Mouse (Mus musculus) brain, embryonic 18.5 days (tissue): ENCODE results near the gene Ssna1.
"Not testable (repeated sequence)": the region's sequence is repeated elsewhere in the genome, so short reads cannot be mapped to it uniquely, and the experiment has no call there.

ENCODE experiments used
- DNase-seq: peaks from one replicate; pipeline ENCODE4 v3.0.0-alpha.2; 2012; ENCODE audit warnings: low read depth, low spot score

Gene Ssna1

DNA sequence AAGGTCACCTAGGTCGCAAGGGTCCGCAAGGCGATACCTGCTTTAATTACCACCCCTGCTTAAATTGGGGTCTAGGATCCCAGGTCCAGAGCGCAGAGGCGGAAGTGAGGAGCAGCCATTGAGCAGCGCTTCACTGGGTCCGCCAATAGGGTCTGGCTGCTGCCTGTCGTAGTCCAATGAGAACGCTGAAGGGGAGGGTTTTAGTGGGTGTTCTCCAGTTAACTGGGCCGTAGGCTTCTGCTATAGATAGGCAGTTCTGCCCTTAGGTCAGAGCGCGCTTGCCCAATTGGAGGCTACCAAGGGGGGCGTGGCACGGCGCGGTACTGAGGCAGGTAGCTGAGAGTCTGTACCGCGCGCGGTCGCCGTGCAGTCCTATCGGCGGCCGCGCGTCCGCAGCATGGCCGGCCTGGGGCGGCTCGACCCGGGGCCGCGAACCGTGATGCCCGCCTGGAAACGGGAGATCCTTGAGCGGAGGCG is 9.9 kb downstream of the Ssna1 start, which contains the start of gene Tprn:
Gene Tprn (plus strand): TSS at position 328 of the 477 bp plus-strand sequence.
- peak; percentile 95 for DNase-seq

DNA sequence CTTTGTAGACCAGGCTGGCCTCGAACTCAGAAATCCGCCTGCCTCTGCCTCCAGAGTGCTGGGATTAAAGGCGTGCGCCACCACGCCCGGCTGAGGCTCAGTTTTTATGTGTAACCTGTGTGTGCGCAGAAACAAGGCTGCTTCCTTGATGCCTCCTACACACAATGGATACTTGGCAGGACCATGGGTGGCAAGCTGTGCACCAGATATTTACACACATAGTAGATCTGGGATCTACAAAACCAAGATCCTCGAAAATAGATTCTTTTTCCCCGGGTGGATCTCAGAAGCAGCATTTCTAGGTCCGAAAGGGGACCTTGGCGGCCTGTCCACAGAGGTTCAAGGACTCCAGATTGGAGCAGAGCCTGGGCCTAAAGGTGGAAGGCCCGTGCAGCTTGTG is 10.4 kb downstream of the Ssna1 start:
- DNase-seq: no peak

GRCm38 (mm10) chr2:25258887-25259286 is 13.4 kb downstream of the Ssna1 start:
- no peak for DNase-seq

- DNase-seq: not testable (repeated sequence)
These were observed 15.0 kb downstream of the Ssna1 start for GRCm38 (mm10) chr2:25257250-25257649.

DNA sequence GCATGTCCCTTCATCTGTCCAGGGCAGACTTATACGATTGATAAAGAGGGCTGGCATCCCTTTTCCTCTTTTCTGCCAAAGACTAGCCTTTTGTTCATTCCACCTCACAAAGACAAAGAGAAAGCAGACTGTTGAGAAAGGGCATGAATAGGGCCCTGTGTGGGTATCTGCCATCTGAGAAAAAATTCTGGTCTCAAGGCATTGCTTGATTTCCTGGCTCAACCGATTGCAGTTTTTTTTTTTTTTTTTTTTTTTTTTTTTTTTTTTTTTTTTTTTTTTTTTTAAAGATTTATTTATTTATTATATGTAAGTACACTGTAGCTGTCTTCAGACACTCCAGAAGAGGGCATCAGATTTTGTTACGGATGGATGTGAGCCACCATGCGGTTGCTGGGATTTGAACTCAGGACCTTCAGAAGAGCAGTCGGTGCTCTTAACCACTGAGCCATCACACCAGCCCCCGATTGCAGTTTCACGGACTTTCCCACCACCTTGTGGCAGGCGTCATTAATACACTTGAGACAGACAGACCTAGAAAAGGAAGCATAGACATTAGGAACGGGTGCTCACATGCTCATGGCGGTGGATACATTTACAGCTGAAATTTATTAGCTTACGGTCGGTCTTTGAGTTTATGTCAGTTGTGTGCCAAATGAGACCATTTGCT is 15.7 kb downstream of the Ssna1 start:
- not testable (repeated sequence) for DNase-seq

DNA sequence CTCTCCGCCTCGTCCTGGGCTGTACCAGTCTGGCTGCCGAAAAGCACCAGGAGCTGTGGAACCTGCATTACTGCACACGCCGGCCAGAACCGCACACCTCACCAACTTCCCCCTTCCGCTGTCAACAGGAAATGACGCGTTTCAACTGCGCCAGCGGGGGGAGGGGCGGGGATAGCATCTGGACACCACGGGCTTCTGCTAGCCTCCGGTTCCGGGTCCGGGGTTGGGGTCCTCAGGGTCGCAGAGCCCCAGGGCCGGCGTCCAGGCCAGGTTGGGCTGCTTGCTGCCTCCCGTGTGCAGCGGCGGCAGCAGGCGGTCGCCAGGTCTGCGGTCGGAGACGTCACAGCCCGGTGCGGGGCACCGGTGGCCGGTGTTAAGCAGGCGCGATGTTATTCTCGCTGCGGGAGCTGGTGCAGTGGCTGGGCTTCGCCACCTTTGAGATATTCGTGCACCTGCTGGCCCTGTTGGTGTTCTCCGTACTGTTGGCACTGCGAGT is 16.9 kb downstream of the Ssna1 start, which contains the start of gene Tmem203:
Gene Tmem203 (plus strand): TSS at position 156 of the 496 bp plus-strand sequence.
- DNase-seq: peak; percentile 83

DNA sequence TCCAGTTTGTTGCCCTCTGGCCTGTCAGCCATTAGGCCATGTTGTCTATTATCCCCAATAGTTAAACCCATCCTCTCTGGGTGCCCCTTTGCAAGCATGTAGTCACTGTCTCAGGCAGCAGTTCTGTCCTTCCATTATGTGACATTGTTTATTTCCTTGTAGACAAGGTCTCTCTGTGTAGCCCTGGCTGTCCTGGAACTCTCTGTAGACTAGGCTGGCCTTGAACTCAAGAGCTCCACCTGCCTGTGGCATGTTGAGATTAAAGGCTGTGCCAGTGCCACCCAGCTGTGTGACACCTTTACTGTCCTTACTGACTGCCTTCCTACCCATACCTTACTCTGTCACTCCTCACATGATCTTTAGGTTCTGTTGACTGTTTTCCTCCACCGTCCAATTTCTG is 19.9 kb downstream of the Ssna1 start:
- no peak for DNase-seq

DNA sequence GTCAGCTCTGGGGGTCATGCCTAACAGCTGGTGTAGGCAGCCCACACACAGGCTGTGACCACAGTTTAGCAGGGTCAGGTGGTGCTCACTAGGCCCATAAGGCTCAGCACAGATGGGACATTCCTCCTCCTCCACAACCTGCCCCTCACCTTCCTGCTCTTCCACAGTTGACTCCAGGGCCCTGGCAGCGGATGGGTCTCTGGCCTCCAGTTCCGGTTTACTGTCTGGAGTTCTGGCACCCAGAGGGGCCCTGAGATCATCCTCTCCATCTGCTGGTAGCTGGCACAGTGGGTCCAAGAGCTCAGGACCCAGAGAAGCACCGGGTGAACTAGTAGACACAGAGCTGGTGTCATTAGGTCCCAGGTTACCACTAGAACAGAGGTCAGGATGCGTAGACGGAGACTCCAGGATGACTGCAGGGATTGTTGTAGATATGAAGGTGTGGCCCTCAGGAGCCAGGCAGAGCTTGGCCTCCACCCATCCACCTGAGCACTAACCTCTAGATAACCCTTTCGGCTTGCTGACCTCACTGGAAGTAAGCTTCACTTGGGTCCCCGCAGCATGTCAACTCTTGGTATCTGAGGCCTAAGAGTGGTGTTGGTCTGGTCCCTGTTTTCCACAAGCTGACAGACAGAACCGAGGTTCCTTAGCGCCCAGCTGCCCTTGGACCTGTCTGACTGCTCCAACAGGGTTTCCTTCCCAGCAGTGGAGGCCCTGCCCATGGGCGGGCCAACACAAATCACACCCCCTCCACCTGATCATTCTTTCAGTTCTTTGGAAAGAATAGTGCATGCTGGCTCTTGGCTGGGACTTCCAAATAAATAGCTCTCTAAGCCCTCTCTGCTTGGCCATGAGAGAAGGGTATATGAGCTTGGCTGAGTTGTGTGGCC is 25.8 kb downstream of the Ssna1 start, which contains the start of gene AL732309.1:
Gene AL732309.1 (minus strand): TSS at position 681 of the 890 bp plus-strand sequence.
- no peak for DNase-seq

DNA sequence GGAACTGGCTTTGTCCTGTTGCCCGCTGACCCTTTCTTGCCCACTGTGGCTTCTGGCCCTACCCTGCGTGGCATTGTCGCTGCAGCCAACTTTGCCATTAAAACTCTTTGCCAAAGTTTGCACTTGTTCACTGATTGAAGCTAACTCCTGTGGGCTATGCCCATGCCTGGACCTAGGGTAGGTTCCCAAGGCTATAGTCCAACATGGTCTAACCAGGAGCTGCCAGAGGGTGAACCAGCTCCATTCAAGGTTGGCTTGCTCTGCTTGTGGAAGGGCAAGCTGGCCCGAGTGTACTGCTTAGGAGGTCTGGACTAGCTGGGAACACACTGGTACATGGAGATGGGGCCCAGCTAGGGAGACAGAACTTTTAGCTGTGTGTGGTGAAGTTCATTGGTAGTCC is 28.1 kb downstream of the Ssna1 start:
- DNase-seq: no peak

GRCm38 (mm10) chr2:25243342-25243741 is 28.9 kb downstream of the Ssna1 start:
- DNase-seq: no peak

GRCm38 (mm10) chr2:25242101-25242506 is 30.1 kb downstream of the Ssna1 start, which contains the start of the genes Rnf208 and Cysrt1:
Gene Rnf208 (plus strand): TSS chr2:25242255.
Gene Cysrt1 (minus strand): TSS chr2:25242452.
- no peak for DNase-seq

- DNase-seq: no peak
These were observed 30.8 kb downstream of the Ssna1 start for GRCm38 (mm10) chr2:25241438-25241775.

GRCm38 (mm10) chr2:25240723-25241437 is 31.4 kb downstream of the Ssna1 start:
- peak; percentile 71 for DNase-seq

DNA sequence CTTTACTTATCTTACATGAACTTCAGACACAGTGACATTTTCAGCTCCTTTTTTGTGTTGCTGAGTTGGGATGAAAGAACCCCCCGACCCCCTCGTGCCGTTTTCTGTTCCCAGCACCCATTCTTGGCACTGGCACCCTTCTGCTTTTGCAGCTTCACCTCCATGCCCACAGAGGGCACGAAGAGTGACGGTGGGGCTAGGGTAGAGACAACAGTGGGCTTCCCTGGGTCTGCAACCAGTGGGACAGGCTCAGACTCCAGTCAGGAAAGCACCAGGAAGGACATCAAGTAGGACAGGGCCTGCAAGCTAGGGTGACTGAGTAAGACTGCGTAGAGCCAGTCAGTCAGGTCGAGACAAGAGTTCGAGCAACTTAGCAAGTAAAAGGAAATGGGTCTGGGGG is 31.9 kb downstream of the Ssna1 start:
- no peak for DNase-seq

- DNase-seq: no peak
These were observed 32.5 kb downstream of the Ssna1 start for GRCm38 (mm10) chr2:25239766-25240165.

DNA sequence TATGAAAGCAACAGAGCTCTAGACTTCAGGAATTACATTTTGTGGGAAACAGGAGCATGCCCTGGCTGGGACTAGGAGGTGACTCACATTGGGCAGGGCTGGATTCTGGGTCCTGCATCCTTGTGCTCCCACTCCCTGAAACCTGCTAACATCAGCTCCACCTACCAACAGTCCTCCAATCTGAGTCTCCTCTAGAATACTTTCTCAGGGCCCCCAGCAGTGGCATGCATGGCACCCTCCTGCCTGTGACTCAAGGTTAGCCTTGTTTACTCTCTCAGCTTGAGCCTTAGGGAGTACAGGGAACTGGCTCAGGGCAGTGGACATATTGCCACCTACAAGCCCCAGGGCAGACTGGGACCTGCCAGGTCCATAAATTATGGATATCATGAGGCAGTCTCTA is 34.1 kb downstream of the Ssna1 start:
- no peak for DNase-seq

GRCm38 (mm10) chr2:25237522-25237921 is 34.7 kb downstream of the Ssna1 start:
- DNase-seq: no peak

GRCm38 (mm10) chr2:25236614-25237013 is 35.6 kb downstream of the Ssna1 start, which contains the start of gene Rnf224:
Gene Rnf224 (minus strand): TSS chr2:25236787.
- no peak for DNase-seq

DNA sequence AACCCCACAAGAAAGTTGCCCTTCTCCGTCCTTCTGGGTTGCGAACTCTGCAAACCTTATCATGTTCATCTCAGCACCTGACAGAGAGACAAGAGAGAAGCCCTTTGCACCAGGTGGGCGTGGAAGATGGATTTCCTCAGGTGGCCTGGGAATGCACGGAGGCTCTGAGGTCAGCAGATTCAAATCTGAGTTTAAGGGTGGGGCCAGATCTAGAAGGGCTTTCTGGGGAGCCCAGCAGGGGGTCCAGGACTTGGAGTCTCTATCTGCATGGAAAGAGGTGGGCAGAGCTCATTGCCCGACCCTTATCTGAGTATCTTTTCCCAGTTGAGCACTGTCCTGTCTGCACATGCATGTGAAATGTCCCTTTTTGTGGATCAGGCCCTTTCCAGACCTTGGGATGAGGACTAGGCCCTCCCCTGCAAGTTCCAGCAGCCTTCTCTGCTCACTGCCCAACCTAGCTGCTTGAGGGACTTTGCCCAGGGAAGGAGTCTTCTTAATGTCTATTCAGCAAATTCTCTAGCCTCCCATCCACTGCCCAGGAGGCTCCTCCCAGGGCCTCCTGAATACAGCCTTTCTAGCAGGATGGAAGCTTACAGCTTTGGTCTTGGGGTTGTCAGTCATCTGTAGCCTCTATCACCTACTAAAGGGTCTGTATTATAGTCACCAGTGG is 37.6 kb downstream of the Ssna1 start:
- no peak for DNase-seq

DNA sequence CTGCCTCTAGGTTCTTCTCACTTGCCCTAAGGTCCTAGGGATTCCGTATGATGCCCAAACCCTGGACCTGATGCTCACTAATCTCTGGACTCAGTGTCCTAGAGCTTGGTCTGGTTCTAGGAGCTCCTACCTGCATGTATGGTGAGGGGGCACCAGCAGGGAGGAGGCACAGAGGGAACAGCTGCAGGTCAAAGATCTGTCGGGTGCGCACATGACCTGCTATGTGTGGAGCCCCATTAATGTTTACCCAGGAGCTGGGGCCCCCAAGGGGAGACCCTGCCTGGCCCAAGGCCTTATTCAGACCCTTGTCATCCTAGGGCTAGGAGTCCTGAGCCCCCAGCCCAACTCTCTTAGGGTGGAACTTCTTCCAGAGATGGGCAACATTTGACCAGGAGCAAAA is 38.2 kb downstream of the Ssna1 start, which contains the start of gene Slc34a3:
Gene Slc34a3 (minus strand): TSS at position 315 of the 400 bp plus-strand sequence.
- no peak for DNase-seq

GRCm38 (mm10) chr2:25233421-25233820 is 38.8 kb downstream of the Ssna1 start:
- no peak for DNase-seq
